Mouse (Mus musculus) lung, postnatal 0 days (tissue): ENCODE measurements at regions not wholly inside any gene's neighbourhood (a gene's known extent, or its start where the extent isn't known, plus 50 kb on each side); places are given as distances from the start of the nearest gene placed in this dataset.

Experiments
- CTCF ChIP-seq: IDR thresholded peaks from 2 replicates; pipeline ENCODE4 v1.5.1; 2016; ENCODE audit warnings: antibody characterized with exemption, mild to moderate bottlenecking
- EP300 ChIP-seq: IDR thresholded peaks from 2 replicates; pipeline ENCODE4 v1.6.1; 2016; ENCODE audit warnings: antibody characterized with exemption, mild to moderate bottlenecking, control low read depth

DNA sequence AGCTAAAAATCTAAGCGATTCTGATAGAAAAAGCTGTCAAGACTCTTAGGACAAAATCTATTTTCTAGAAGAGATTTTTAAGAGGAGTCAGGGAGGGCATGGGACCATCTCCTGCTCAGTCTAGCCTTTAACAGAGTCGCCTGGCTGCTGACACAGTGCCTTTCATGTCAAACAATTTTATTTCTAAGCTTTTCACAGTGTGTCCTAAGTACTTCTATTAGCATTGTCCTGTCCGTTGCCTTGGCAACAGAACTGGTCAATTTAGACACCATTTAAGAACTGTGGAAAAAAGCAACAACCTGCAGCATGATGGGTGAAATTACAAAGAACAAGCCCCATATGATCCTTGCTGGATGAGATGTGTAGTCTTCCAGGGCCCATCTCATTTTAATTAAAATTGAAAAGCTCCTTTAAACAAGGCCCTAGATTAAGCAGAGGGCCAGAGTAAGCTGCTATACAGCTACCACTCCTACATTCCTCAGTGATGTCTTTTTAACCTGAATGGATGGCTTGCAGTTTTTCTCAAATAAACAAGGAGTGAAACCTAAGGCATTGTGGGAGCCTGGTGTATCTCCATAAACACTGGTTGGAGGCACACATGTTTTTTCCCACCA is 133.0 kb upstream of the Nrsn1 start:
- TF ChIP-seq CTCF: no peak
- no peak for TF ChIP-seq EP300
